Mouse (Mus musculus) kidney, postnatal 0 days (tissue): ENCODE measurements at regions not wholly inside any gene's neighbourhood (a gene's known extent, or its start where the extent isn't known, plus 50 kb on each side); places are given as distances from the start of the nearest gene placed in this dataset.

ENCODE experiments used
- ATAC-seq: fragments of 200-750 bp; cut with Nextera tagmentation; replicated peaks from 2 replicates; pipeline ENCODE4 v1.8.0; 2017; ENCODE audit warnings: low read depth, moderate number of reproducible peaks, moderate TSS enrichment, moderate library complexity; ENCODE audit not compliant: low FRiP score
- DNase-seq: peaks from one replicate; pipeline ENCODE4 v3.0.0-alpha.2; 2016; ENCODE audit warnings: low spot score
- H3K27ac ChIP-seq: fragments of 300-500 bp; sonication (generic); 2 replicates; pipeline ENCODE4 v1.5.1; 2014; ENCODE audit warnings: mild to moderate bottlenecking
- H3K27me3 ChIP-seq: fragments of 300-500 bp; sonication (generic); 2 replicates; pipeline ENCODE4 v1.6.1; 2014; ENCODE audit warnings: low read length, mixed read lengths; ENCODE audit not compliant: insufficient read depth
- H3K36me3 ChIP-seq: fragments of 300-500 bp; sonication (generic); 2 replicates; pipeline ENCODE4 v1.6.1; 2014; ENCODE audit warnings: low read length, mixed read lengths; ENCODE audit not compliant: insufficient read depth
- H3K4me1 ChIP-seq: fragments of 300-500 bp; sonication (generic); replicated peaks from 2 replicates; pipeline ENCODE4 v1.6.1; 2014; ENCODE audit warnings: antibody characterized with exemption, low read length, mixed read lengths; ENCODE audit not compliant: insufficient read depth
- H3K4me2 ChIP-seq: fragments of 300-500 bp; sonication (generic); 2 replicates; pipeline ENCODE4 v1.6.1; 2014; ENCODE audit warnings: mild to moderate bottlenecking, low read length, moderate library complexity, mixed read lengths
- H3K4me3 ChIP-seq: fragments of 300-500 bp; sonication (generic); replicated peaks from 2 replicates; pipeline ENCODE4 v1.5.1; 2014; ENCODE audit warnings: low read depth, low read length
- H3K9ac ChIP-seq: fragments of 300-500 bp; sonication (generic); 2 replicates; pipeline ENCODE4 v1.6.1; 2014; ENCODE audit warnings: low read depth, low read length
- H3K9me3 ChIP-seq: fragments of 300-500 bp; sonication (generic); replicated peaks from 2 replicates; pipeline ENCODE4 v1.6.1; 2016; ENCODE audit warnings: low read length, inconsistent platforms, mixed read lengths
- CTCF ChIP-seq: IDR thresholded peaks from 2 replicates; pipeline ENCODE4 v1.5.1; 2016; ENCODE audit warnings: antibody characterized with exemption, low read depth, mild to moderate bottlenecking, moderate library complexity
- WGBS: fragments of 180-500 bp; shearing (Covaris S2); extraction: QIAGEN DNeasy Blood & Tissue Kit; methylation state at CpG from one replicate; pipeline ENCODE4 v1.1.7; 2014; 5-methylcytosine and 5-hydroxymethylcytosine counted together

DNA sequence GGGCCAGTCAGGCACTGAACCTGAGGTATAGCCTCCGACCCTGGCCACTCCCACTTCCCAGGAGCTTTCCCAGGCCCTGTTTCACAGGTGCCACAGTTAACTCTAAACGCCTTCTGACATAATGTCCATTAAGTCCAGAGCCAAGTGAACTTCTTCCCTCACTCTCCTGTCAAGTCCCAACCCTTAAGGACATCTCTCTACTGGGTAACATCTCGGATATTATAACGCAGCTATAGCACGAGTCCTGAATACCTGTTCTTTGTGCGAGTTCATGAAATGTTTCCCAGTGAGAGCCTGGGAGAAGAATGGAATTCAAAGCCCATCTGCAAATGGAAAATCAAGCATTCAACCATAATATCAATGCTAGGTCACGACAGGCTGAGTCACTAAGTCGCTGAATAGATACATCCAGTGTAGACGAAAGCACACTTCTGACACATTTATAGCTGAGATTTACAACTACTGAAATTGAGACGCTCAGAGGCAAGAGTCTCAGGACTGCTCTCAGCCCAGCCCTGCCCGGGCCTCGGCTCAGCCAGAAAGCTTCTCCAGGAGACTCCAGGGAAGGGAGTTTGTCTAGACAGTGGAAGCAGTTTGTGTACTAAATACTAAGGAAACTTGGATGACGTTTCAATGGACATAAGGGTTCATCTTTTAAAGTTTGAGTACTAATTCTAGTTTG lies 250.7 kb downstream of the Pdcd6ip start:
- no peak for TF ChIP-seq CTCF
- no peaks in the 10 kb centered on the region for H3K9me3 ChIP-seq
- DNase-seq (peak; percentile 69), ATAC-seq (peak; percentile 68)
- no peaks in the 10 kb centered on the region for H3K36me3 ChIP-seq
- H3K9ac ChIP-seq: no peak overlapping the region
- no peaks in the 10 kb centered on the region for H3K4me1 ChIP-seq
- no peak overlapping the region for H3K4me3 ChIP-seq
- 30% methylated on average over 13 of the region's 13 CpGs for WGBS
- H3K4me2 ChIP-seq: no peak overlapping the region
- no peak overlapping the region for H3K27ac ChIP-seq
- no peaks in the 10 kb centered on the region for H3K27me3 ChIP-seq

DNA sequence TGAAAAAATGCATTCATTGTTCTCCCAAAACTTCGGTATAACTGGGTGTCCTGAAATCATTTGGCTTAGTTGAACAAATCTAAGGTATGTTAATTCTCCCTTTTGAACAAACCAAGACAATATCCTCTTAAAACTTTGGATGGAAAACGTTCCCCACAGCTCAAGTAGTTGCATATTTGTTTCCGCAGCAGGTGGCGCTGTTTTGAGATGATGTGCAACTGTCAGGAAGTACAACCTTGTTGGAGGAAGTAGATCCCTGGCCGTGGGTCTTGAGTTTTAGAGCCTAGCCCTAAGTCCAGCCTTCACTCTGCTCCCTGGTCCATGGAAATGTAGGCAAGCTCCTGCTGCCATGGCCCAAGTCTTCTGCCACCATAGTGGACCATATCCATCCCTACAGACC lies 252.5 kb downstream of the Pdcd6ip start:
- Histone ChIP-seq H3K9me3 (no peaks in the 10 kb centered on the region), H3K27me3 (no peaks in the 10 kb centered on the region), H3K4me3 (no peak overlapping the region), H3K27ac (no peak overlapping the region), H3K36me3 (no peaks in the 10 kb centered on the region), H3K4me1 (no peaks in the 10 kb centered on the region), H3K9ac (no peak overlapping the region), H3K4me2 (no peak overlapping the region)
- WGBS: 89% methylated on average over 5 of the region's 5 CpGs
- peak; percentile 12; the same call in 1 of the 2 replicates for TF ChIP-seq CTCF
- ATAC-seq (no peak), DNase-seq (no peak)

DNA sequence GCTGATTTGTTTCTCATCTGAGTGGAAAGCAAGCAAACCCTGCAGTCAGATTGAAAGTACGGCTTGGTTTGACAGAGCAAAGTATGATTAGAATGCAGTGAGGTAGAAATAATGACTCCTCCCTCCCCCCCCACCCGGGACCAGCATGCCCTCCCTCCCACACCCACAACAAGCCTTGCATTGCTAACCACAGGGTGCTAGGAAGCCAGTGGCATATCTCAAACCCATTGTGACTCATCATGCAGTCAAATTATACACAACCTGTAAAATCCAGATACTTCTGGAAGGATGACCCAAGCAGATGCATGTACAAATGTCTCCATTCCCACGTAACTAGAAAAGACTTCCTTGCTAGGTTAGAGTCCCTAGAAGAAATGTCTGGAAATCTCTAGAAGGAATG lies 254.8 kb downstream of the Pdcd6ip start:
- ATAC-seq (no peak), DNase-seq (no peak)
- Histone ChIP-seq H3K27me3 (no peaks in the 10 kb centered on the region), H3K4me3 (no peak overlapping the region), H3K4me2 (no peak overlapping the region), H3K9ac (no peak overlapping the region), H3K27ac (no peak overlapping the region), H3K36me3 (no peaks in the 10 kb centered on the region), H3K4me1 (no peaks in the 10 kb centered on the region), H3K9me3 (no peaks in the 10 kb centered on the region)
- WGBS: 59% methylated on average over 3 of the region's 3 CpGs
- TF ChIP-seq CTCF: no peak

DNA sequence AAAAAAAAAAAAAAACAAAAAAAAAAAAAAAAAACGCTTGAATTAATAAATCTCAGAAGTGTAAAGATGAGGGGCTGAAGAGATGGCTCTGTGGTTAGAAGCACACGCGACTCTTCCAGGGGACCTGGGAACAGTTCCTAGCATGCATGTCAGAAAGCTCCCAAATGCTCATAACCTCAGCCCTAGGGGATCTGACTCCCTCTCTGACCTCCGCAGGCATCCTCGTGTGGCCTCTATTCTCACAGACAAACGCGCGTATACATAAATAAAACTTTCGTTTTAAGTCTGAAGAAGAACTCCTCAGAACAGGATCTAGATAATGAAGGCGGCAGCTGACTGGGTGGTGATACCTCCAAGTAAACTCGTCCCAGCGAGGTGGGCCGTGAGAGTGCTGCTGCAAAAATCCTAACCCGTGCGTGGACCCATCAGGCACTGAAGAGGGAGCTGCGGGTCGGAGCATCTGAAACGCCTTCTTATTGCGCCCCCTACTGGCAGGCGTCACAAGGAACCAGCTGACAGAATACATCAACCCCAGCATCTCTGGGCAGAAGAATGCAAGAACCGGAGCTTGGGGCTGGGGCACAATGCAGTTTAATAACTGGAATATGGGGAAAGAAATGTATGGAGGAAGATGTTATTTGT lies 266.2 kb downstream of the Pdcd6ip start:
- Histone ChIP-seq H3K4me1 (no peaks in the 10 kb centered on the region), H3K36me3 (no peaks in the 10 kb centered on the region), H3K27me3 (no peaks in the 10 kb centered on the region), H3K9ac (no peak overlapping the region), H3K9me3 (no peaks in the 10 kb centered on the region), H3K4me3 (peak overlapping the region; percentile 27), H3K4me2 (peak overlapping the region; percentile 54), H3K27ac (no peak overlapping the region)
- TF ChIP-seq CTCF: peak; percentile 93
- DNase-seq (peak; percentile 85), ATAC-seq (peak; percentile 77)
- WGBS: 5% methylated on average over 21 of the region's 21 CpGs

DNA sequence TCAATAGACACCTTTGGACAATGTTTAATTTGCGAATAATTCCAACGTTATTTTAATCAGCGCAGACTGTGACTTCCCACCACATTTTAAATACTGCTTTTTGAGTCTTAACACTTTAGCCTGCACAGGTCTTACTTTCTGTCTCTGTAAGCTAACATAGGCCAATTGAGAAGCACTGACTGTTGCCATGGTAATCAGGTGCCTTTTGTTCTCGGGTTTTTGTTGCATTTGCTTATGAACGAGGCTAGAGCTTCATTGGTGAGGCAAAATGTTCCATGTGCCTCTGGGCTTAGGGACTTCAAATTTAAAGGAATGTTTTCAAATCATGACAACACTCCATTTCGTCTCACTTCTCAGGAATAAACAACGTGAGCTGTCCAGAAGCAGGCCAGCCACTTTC lies 269.7 kb downstream of the Pdcd6ip start:
- 83% methylated on average over 7 of the region's 7 CpGs for WGBS

DNA sequence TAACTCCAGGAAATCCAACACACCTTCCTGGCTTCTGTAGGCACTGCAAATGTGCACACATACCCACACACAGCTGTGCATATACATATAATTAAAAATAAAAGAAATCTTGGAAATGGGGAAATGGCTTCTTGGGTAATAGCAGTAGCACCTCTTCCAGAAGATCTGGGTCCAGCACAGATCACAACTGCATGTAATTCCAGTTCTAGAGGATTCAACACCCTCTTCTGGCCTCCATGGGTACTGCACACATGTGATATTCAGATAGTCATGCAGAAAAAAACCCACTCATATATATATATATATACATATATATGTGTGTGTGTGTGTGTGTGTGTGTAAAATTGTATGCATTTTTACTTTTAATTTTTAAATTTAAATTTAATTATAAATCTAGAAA lies 272.1 kb downstream of the Pdcd6ip start:
- peak; percentile 54; the same call in 1 of the 2 replicates for TF ChIP-seq CTCF
- H3K27ac ChIP-seq: no peak overlapping the region
- H3K4me2 ChIP-seq: no peak overlapping the region
- H3K9ac ChIP-seq: no peak overlapping the region
- no peak overlapping the region for H3K4me3 ChIP-seq
- no peak for DNase-seq
- no peaks in the 10 kb centered on the region for H3K9me3 ChIP-seq
- H3K4me1 ChIP-seq: no peaks in the 10 kb centered on the region
- H3K27me3 ChIP-seq: no peaks in the 10 kb centered on the region
- no peaks in the 10 kb centered on the region for H3K36me3 ChIP-seq
- no peak for ATAC-seq

More for the DNA sequence above, 269.7 kb downstream of the Pdcd6ip start:
- Histone ChIP-seq H3K4me2 (no peak overlapping the region), H3K9ac (no peak overlapping the region), H3K27ac (no peak overlapping the region), H3K36me3 (no peaks in the 10 kb centered on the region), H3K9me3 (no peaks in the 10 kb centered on the region), H3K4me3 (no peak overlapping the region), H3K27me3 (no peaks in the 10 kb centered on the region), H3K4me1 (no peaks in the 10 kb centered on the region)
- TF ChIP-seq CTCF: no peak
- ATAC-seq (no peak), DNase-seq (no peak)
